ENCODE assay signal across 17 mouse cellular contexts in the genomic region with DNA sequence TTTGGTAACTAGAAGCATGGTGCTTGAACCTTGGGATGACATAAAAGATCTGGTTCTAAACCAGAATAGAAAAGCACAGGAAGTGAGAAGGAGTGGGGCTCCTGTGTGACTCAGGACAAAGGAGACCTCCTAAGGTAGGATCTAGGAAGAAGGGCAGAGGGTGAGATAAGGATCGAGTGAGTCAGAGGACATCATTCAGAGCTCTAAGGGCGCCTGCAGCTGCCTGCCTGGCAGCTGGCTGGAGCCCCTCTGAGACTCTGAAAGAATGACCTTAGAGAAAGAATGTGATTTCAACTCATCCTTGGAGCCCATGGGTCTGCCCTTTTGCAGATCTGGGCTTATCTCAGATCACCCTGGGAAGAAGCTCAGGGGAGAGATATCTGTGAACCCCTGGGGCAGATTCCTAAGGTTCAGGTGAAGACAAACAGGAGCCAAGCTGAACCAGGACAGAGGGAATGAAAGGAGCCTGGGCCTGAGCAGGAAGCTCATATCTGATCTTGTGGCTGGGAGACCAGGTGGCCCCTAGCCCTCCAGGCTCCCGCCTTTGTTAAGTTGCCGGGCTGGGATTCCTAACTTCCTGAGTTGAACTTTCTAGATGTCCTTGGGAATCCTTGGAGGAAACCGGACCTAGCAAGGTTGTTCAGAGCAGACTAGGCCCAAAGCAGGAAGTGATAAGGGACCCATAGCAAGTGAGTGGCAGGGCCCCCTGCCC. TPM values are rescaled to one million over a fixed set of nuclear protein-coding genes. Genes with fewer than 3 reads are reported as not detected.
DNase-seq lines count a peak whose midpoint lies in the region; ATAC-seq lines count a peak whose summit lies in the region.
"Had no signal": no experiment of that assay in that cellular context is flagged by ENCODE, and none has a peak within 500 bp of the region (broad histone marks: within the 10 kb centered on the region; RNA-seq: fewer than 3 reads in every experiment).

No protein-coding gene starts in this region.

- 0 out of 2 replicates have a peak, but pooled peaks cover 3% of the 10 kb centered on the region for H3K36me3 ChIP-seq in heart, embryonic 16.5 days (ENCODE audit: control insufficient read depth, insufficient read depth)
- no peaks in the 10 kb centered on the region for H3K36me3 ChIP-seq in limb, embryonic 12.5 days
- H3K36me3 ChIP-seq: G1E; neural tube, embryonic 12.5 days had no signal

- intact Hi-C loops in heart, postnatal 25 days (cut with DNase I) = loop anchor here (2.0 to 5.0 kb wide), 2 partner anchors 164 to 182 kb away; no protein-coding TSS in a partner anchor

- H3K9ac ChIP-seq in heart, embryonic 16.5 days (ENCODE audit: low read length) = no peak overlapping the region
- H3K9ac ChIP-seq in limb, embryonic 12.5 days (replicated peaks) = no peak overlapping the region
- H3K9ac ChIP-seq: liver, embryonic 14.5 days; neural tube, embryonic 12.5 days had no signal

- H3K27me3 ChIP-seq in heart, embryonic 16.5 days (ENCODE audit: control insufficient read depth, insufficient read depth, low read length) = no peaks in the 10 kb centered on the region
- no peaks in the 10 kb centered on the region for H3K27me3 ChIP-seq in limb, embryonic 12.5 days

- 38% methylated on average over 5 of the region's 5 CpGs for WGBS in heart, embryonic 16.5 days
- WGBS in limb, embryonic 12.5 days = 62% methylated on average over 5 of the region's 5 CpGs

- H3K27ac ChIP-seq in heart, embryonic 16.5 days (ENCODE audit: low read length) = peak overlapping the region; percentile 62
- peak overlapping the region; percentile 24; the same call in 1 of the 2 replicates for H3K27ac ChIP-seq in limb, embryonic 12.5 days
- H3K27ac ChIP-seq: liver, embryonic 14.5 days; neural tube, embryonic 12.5 days had no signal

- no peak overlapping the region for H3K4me3 ChIP-seq in heart, embryonic 16.5 days (ENCODE audit: low read length)
- no peak overlapping the region for H3K4me3 ChIP-seq in limb, embryonic 12.5 days (replicated peaks)
- H3K4me3 ChIP-seq: neural tube, embryonic 12.5 days had no signal

- no peaks in the 10 kb centered on the region for H3K9me3 ChIP-seq in heart, embryonic 16.5 days (replicated peaks; ENCODE audit: control insufficient read depth, low read length)
- no peaks in the 10 kb centered on the region for H3K9me3 ChIP-seq in limb, embryonic 12.5 days
- H3K9me3 ChIP-seq: G1E; neural tube, embryonic 12.5 days had no signal

- no peak for ATAC-seq in heart, embryonic 16.5 days (replicated peaks; ENCODE audit: extremely low read depth, insufficient read depth, low FRiP score)
- no peak for ATAC-seq in limb, embryonic 12.5 days (ENCODE audit: insufficient number of reproducible peaks, insufficient read depth, low FRiP score, low TSS enrichment, low read depth)
- ATAC-seq: activated CD4-positive, CD25-positive, alpha-beta regulatory T cell, adult 4 months; forebrain, embryonic 16.5 days; hindbrain, embryonic 16.5 days had no signal

- no peak for DNase-seq in heart, postnatal 25 days (ENCODE audit: low spot score)
- DNase-seq in A20 (ENCODE audit: low read depth, low spot score) (peak; percentile 36), MN1 (ENCODE audit: low spot score) (peak; percentile 34)
- no peak for DNase-seq in c-Kit-positive CD71-positive TER-119-positive erythroid progenitor cells, embryonic 14.5 days (ENCODE audit: low spot score)
- DNase-seq in thymus, postnatal 14 days = no peak
- DNase-seq in adrenal gland, postnatal 10 days = no peak
- DNase-seq: cerebellum, postnatal 10 days; kidney, postnatal 4 days; midbrain, embryonic 14.5 days had no signal

- H3K4me2 ChIP-seq in heart, embryonic 16.5 days (ENCODE audit: low read depth, low read length) = no peak overlapping the region
- no peak overlapping the region for H3K4me2 ChIP-seq in limb, embryonic 12.5 days
- H3K4me2 ChIP-seq: neural tube, embryonic 12.5 days had no signal

- peaks cover 17% of the 10 kb centered on the region for H3K4me1 ChIP-seq in heart, embryonic 16.5 days (ENCODE audit: control insufficient read depth, insufficient read depth, low read length)
- no peaks in the 10 kb centered on the region for H3K4me1 ChIP-seq in limb, embryonic 12.5 days (replicated peaks)
- H3K4me1 ChIP-seq: neural tube, embryonic 12.5 days had no signal

RNA-seq across cellular contexts. Expression of gene Tnnt3, which starts 0.5 kb away (rescaled TPM):
- 5.3 and 17.1 TPM in 2 replicates for polyA plus RNA-seq in heart, embryonic 16.5 days (2015; fragmentation: Nextera tagmentation; extraction: Ambion mirVana)
- 1 to 10 TPM in 1 of 2 experiments, not detected in 1; 2.0 TPM for total RNA-seq in heart, postnatal 25 days (2021)
- 14.3 and 17.3 TPM in 2 replicates for polyA plus RNA-seq in limb, embryonic 12.5 days (2016; fragmentation: Nextera tagmentation; extraction: Ambion mirVana)
- 1,000 to 10,000 TPM in 1 of 2 experiments, 100 to 1,000 TPM in 1; 272 to 1,179 TPM for total RNA-seq in adrenal gland, postnatal 10 days (2021)
- total RNA-seq: G1E had no signal
- polyA plus RNA-seq: G1E had no signal

RNA-seq across cellular contexts. Expression of gene Mrpl23, which starts 33.3 kb away (rescaled TPM):
- 14.2 and 20.0 TPM in 2 replicates for polyA plus RNA-seq in heart, embryonic 16.5 days (2015; fragmentation: Nextera tagmentation; extraction: Ambion mirVana)
- 10 to 100 TPM; 16.1 to 39.0 TPM for total RNA-seq in heart, postnatal 25 days (2021)
- 29.4 and 33.3 TPM in 2 replicates for polyA plus RNA-seq in limb, embryonic 12.5 days (2016; fragmentation: Nextera tagmentation; extraction: Ambion mirVana)
- total RNA-seq in adrenal gland, postnatal 10 days (2021) = 10 to 100 TPM in 1 of 2 experiments, 1 to 10 TPM in 1; 5.1 to 15.8 TPM

RNA-seq across cellular contexts. Expression of gene Lsp1, which starts 38.6 kb away (rescaled TPM):
- polyA plus RNA-seq in heart, embryonic 16.5 days (2015; fragmentation: Nextera tagmentation; extraction: Ambion mirVana) = 73.5 and 83.5 TPM in 2 replicates
- 10 to 100 TPM; 43.7 to 48.1 TPM for total RNA-seq in heart, postnatal 25 days (2021)
- 30.2 and 30.3 TPM in 2 replicates for polyA plus RNA-seq in limb, embryonic 12.5 days (2016; fragmentation: Nextera tagmentation; extraction: Ambion mirVana)
- 10 to 100 TPM; 26.7 to 39.3 TPM for total RNA-seq in adrenal gland, postnatal 10 days (2021)

RNA-seq across cellular contexts. Expression of gene Tnni2, which starts 57.6 kb away (rescaled TPM):
- polyA plus RNA-seq in heart, embryonic 16.5 days (2015; fragmentation: Nextera tagmentation; extraction: Ambion mirVana) = 14.1 and 27.0 TPM in 2 replicates
- 1 to 10 TPM; 4.4 to 7.1 TPM for total RNA-seq in heart, postnatal 25 days (2021)
- 14.4 and 15.3 TPM in 2 replicates for polyA plus RNA-seq in limb, embryonic 12.5 days (2016; fragmentation: Nextera tagmentation; extraction: Ambion mirVana)
- 100 to 1,000 TPM; 196 to 793 TPM for total RNA-seq in adrenal gland, postnatal 10 days (2021)
- polyA plus RNA-seq: activated CD4-positive, CD25-positive, alpha-beta regulatory T cell, adult 4 months; forebrain, embryonic 16.5 days; midbrain, embryonic 14.5 days had no signal

Comparison
In these comparisons a context has a peak if more than half of its experiments do, and no peak if none do; other contexts are left out.
1. DNase-seq: peak in A20 (single experiment) and MN1 (single experiment); none in heart, postnatal 25 days (single experiment), c-Kit-positive CD71-positive TER-119-positive erythroid progenitor cells, embryonic 14.5 days (single experiment), thymus, postnatal 14 days (single experiment) and adrenal gland, postnatal 10 days (single experiment).
2. RNA of gene Tnnt3, which starts 0.5 kb away (total RNA-seq): 272 to 1,179 TPM in adrenal gland, postnatal 10 days; 2.0 TPM in heart, postnatal 25 days; every median in the first group is over 10 times any median in the second.